Mouse (Mus musculus): Measurements from ENCODE around the gene C1s1. TPM values are rescaled to one million over a fixed set of nuclear protein-coding genes. Genes with fewer than 3 reads are reported as not detected.

Gene C1s1
- total and polyA plus RNA-seq, 3 experiments: 0.55 to 4.8 (median 1.3) TPM

GRCm38 (mm10) chr6:124496054-124496453 lies 46.1 kb downstream of the C1s1 start:
- H3K27ac ChIP-seq (ENCODE audit: insufficient read depth, low read depth): no peak overlapping the region
- H3K9ac ChIP-seq (ENCODE audit: insufficient read depth, low read depth): no peak overlapping the region
- H3K36me3 ChIP-seq (replicated peaks in 1 of 2; ENCODE audit: control insufficient read depth in 1 of 2, insufficient read depth in 1 of 2, low read length in 1 of 2): no peaks in the 10 kb centered on the region
- TF ChIP-seq RAD21 (IDR thresholded peaks at IDR 0.05; ENCODE audit: low read depth, low read length) (no peak), SMC3 (IDR thresholded peaks at IDR 0.05; ENCODE audit: low read depth, low read length) (no peak), ZMIZ1 (IDR thresholded peaks at IDR 0.05; ENCODE audit: low read depth, low read length) (no peak), NELFE (IDR thresholded peaks at IDR 0.05; ENCODE audit: low read depth, low read length) (no peak), NRF1 (IDR thresholded peaks at IDR 0.05; ENCODE audit: low read depth, low read length) (no peak), USF2 (conservative IDR thresholded peaks at IDR 0.05; ENCODE audit: low read depth, low read length) (no peak), SIN3A (IDR thresholded peaks at IDR 0.05; ENCODE audit: low read length) (no peak), ETS1 (conservative IDR thresholded peaks at IDR 0.05; ENCODE audit: low read depth, low read length) (no peak), CHD1 (IDR thresholded peaks at IDR 0.05; ENCODE audit: low read depth, low read length) (no peak), USF1 (IDR thresholded peaks at IDR 0.05; ENCODE audit: low read depth, low read length) (no peak), KAT2A (IDR thresholded peaks at IDR 0.05; ENCODE audit: insufficient replicate concordance, low read length) (no peak), MYC (IDR thresholded peaks at IDR 0.05; ENCODE audit: low read depth, low read length) (no peak), MAFK (IDR thresholded peaks at IDR 0.05; ENCODE audit: insufficient replicate concordance, low read length) (no peak), MXI1 (IDR thresholded peaks at IDR 0.05; ENCODE audit: low read depth, low read length) (no peak), MAX (IDR thresholded peaks at IDR 0.05; ENCODE audit: low read length) (no peak), CTCF (conservative IDR thresholded peaks at IDR 0.05 in 1 of 2, IDR thresholded peaks at IDR 0.05 in 1 of 2; ENCODE audit: low read depth in 2 of 2, low read length in 2 of 2) (no peak), ZC3H11A (IDR thresholded peaks at IDR 0.05; ENCODE audit: low read depth, low read length) (no peak), TBP (conservative IDR thresholded peaks at IDR 0.05; ENCODE audit: low read depth, low read length) (no peak), BHLHE40 (IDR thresholded peaks at IDR 0.05; ENCODE audit: low read depth, low read length) (no peak)
- peaks cover 5% of the 10 kb centered on the region for H3K9me3 ChIP-seq (replicated peaks; ENCODE audit: low read length)
- no peak overlapping the region for H3K4me3 ChIP-seq (replicated peaks in 1 of 3; ENCODE audit: low read depth in 2 of 3, low read length in 2 of 3, poor library complexity in 1 of 3)
- in situ Hi-C loops (cut with MboI; ENCODE audit: low pct_ligation_motif_present, low pct_unique_long_range_greater_than_20kb, low sequenced_read_pairs): no loop called here
- H3K4me1 ChIP-seq (ENCODE audit: control insufficient read depth in 1 of 2, insufficient read depth in 2 of 2): peaks cover 5 to 35% of the 10 kb centered on the region in 2 experiments
- no peaks in the 10 kb centered on the region for H3K27me3 ChIP-seq (replicated peaks)
- no peak for DNase-seq (ENCODE audit: extremely low read depth)
- dilution Hi-C loops (cut with MboI; ENCODE audit: extremely low pct_ligation_motif_present, extremely low pct_unique_long_range_greater_than_20kb, low sequenced_read_pairs): no loop called here
- no peaks in the 10 kb centered on the region for H3K79me2 ChIP-seq (replicated peaks; ENCODE audit: control insufficient read depth, extremely low read depth, insufficient read depth, poor library complexity, severe bottlenecking)
- no peak overlapping the region for H3K4me2 ChIP-seq (ENCODE audit: insufficient read depth, low read depth, poor library complexity, severe bottlenecking)

DNA sequence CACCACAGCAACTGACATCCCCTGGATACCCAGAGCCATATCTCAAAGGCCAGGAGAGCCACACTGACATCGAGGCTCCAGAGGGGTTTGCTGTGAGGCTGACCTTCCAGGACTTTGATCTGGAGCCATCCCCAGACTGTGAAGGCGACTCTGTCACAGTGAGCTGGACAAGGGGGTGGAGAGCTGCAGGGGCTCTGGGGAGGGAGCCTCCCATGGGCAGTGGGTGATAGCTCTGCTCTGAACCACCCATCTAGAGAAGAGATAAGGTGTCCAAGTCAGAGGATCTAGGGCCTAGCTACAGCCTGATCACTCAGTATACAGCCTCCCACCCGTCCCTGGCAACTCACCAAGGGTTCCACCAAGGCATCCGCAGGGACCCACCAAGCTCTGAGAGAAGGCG lies 48.3 kb downstream of the C1s1 start:
- H3K9ac ChIP-seq (ENCODE audit: insufficient read depth, low read depth): no peak overlapping the region
- H3K27ac ChIP-seq (ENCODE audit: insufficient read depth, low read depth): no peak overlapping the region
- H3K36me3 ChIP-seq (replicated peaks in 1 of 2; ENCODE audit: control insufficient read depth in 1 of 2, insufficient read depth in 1 of 2, low read length in 1 of 2): no peaks in the 10 kb centered on the region
- peaks cover 5% of the 10 kb centered on the region for H3K9me3 ChIP-seq (replicated peaks; ENCODE audit: low read length)
- no peak for DNase-seq (ENCODE audit: extremely low read depth)
- no peak overlapping the region for H3K4me3 ChIP-seq (replicated peaks in 1 of 3; ENCODE audit: low read depth in 2 of 3, low read length in 2 of 3, poor library complexity in 1 of 3)
- H3K4me1 ChIP-seq (ENCODE audit: control insufficient read depth in 1 of 2, insufficient read depth in 2 of 2): peaks cover 5 to 36% of the 10 kb centered on the region in 2 experiments
- no peaks in the 10 kb centered on the region for H3K79me2 ChIP-seq (replicated peaks; ENCODE audit: control insufficient read depth, extremely low read depth, insufficient read depth, poor library complexity, severe bottlenecking)
- TF ChIP-seq MXI1 (IDR thresholded peaks at IDR 0.05; ENCODE audit: low read depth, low read length) (no peak), SIN3A (IDR thresholded peaks at IDR 0.05; ENCODE audit: low read length) (no peak), E2F4 (IDR thresholded peaks at IDR 0.05; ENCODE audit: insufficient replicate concordance, low read depth, low read length) (no peak), USF2 (conservative IDR thresholded peaks at IDR 0.05; ENCODE audit: low read depth, low read length) (no peak), NELFE (IDR thresholded peaks at IDR 0.05; ENCODE audit: low read depth, low read length) (no peak), ZMIZ1 (IDR thresholded peaks at IDR 0.05; ENCODE audit: low read depth, low read length) (no peak), MAX (IDR thresholded peaks at IDR 0.05; ENCODE audit: low read length) (no peak), POLR2A (IDR thresholded peaks at IDR 0.05; ENCODE audit: low read depth, low read length) (no peak), PAX5 (IDR thresholded peaks at IDR 0.05; ENCODE audit: low read length) (no peak), TCF12 (IDR thresholded peaks at IDR 0.05; ENCODE audit: low read depth, low read length) (no peak), UBTF (IDR thresholded peaks at IDR 0.05; ENCODE audit: low read depth, low read length) (no peak), MAZ (IDR thresholded peaks at IDR 0.05; ENCODE audit: low read depth, low read length) (no peak), POLR2AphosphoS2 (IDR thresholded peaks at IDR 0.05; ENCODE audit: low read depth, low read length) (no peak), CHD2 (IDR thresholded peaks at IDR 0.05; ENCODE audit: low read length) (no peak), TBP (conservative IDR thresholded peaks at IDR 0.05; ENCODE audit: low read depth, low read length) (no peak), CTCF (conservative IDR thresholded peaks at IDR 0.05 in 1 of 2, IDR thresholded peaks at IDR 0.05 in 1 of 2; ENCODE audit: low read depth in 2 of 2, low read length in 2 of 2) (no peak), IRF4 (IDR thresholded peaks at IDR 0.05; ENCODE audit: low read depth, low read length) (no peak), MAFK (IDR thresholded peaks at IDR 0.05; ENCODE audit: insufficient replicate concordance, low read length) (no peak), USF1 (IDR thresholded peaks at IDR 0.05; ENCODE audit: low read depth, low read length) (no peak), ZC3H11A (IDR thresholded peaks at IDR 0.05; ENCODE audit: low read depth, low read length) (no peak)
- dilution Hi-C loops (cut with MboI; ENCODE audit: extremely low pct_ligation_motif_present, extremely low pct_unique_long_range_greater_than_20kb, low sequenced_read_pairs): no loop called here
- H3K27me3 ChIP-seq (replicated peaks): no peaks in the 10 kb centered on the region
- in situ Hi-C loops (cut with MboI; ENCODE audit: low pct_ligation_motif_present, low pct_unique_long_range_greater_than_20kb, low sequenced_read_pairs): no loop called here
- no peak overlapping the region for H3K4me2 ChIP-seq (ENCODE audit: insufficient read depth, low read depth, poor library complexity, severe bottlenecking)

All from CH12.LX (cell line).